Comparison of ENCODE assay signal across 8 mouse cellular contexts in the genomic region with DNA sequence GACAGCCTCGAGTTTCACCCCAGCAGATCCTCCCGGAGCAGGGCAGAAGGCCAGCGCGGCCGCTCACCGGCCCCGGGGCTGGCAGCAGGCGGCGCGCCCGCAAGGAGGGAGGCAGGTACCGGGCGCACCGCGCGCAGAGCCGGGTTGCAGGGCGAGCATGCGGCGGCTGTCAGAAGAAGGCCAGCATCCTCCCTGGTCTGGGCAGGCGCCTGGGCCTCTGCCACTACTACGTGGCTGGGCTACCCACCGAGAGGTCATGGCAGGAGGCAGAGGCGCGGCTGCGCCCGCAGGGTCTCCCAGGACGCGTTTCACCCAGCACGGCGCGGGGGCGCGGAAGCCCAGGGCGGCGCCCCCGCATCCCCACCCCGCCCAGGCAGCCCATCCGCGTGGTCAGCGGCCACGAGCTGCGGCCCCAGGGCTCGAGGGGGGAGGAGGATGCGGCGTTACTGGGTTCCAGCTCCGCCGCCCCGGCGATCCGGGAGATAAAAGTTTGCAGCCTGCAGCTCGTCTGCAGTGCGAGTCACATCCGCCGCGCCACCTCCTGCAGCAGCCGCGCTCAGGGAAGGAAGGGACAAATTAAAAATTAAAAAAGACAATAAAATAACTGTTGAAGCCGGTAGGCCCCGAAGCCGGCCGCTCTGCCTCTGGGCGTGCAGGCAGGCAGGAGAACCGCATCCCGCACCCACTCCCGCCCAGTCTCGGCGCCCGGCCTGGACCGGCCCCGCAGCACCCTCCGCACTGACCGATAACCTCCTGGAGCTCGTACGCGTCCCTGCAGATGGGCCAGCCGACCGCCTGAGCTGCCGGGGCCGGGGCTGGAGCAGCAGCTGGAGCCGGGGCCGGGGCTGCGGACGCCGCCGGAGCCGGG. TPM values are rescaled to one million over a fixed set of nuclear protein-coding genes. Genes with fewer than 3 reads are reported as not detected.
A peak's percentile ranks its signal among the peaks of the same experiment; 100 is the strongest.
DNase-seq lines count a peak whose midpoint lies in the region; ATAC-seq and TF ChIP-seq lines count a peak whose summit lies in the region.

No protein-coding gene starts in this region.

- H3K36me3 ChIP-seq in C2C12 (ENCODE audit: control insufficient read depth, insufficient read depth), result no peaks in the 10 kb centered on the region
- no peaks in the 10 kb centered on the region for H3K36me3 ChIP-seq in heart, embryonic 12.5 days
- H3K36me3 ChIP-seq in kidney, embryonic 14.5 days (ENCODE audit: control insufficient read depth, insufficient read depth, low read length), result no peaks in the 10 kb centered on the region
- no peaks in the 10 kb centered on the region for H3K36me3 ChIP-seq in limb, embryonic 15.5 days
- no peaks in the 10 kb centered on the region for H3K36me3 ChIP-seq in midbrain, embryonic 15.5 days (replicated peaks)

- no peaks in the 10 kb centered on the region for H3K79me2 ChIP-seq in C2C12 (ENCODE audit: control insufficient read depth, insufficient read depth)

- peak; percentile 33 to 36 for DNase-seq in adrenal gland, postnatal 4 days (ENCODE audit: low spot score in 2 of 2)
- peak; percentile 8 to 35 for DNase-seq in spleen, postnatal 10 days (ENCODE audit: low spot score in 2 of 2)

- no peak for TF ChIP-seq POLR2A in embryonic fibroblast, embryonic 13.5 days (IDR thresholded peaks at IDR 0.05; ENCODE audit: low read depth, low read length)

- H3K27ac ChIP-seq in embryonic fibroblast, embryonic 13.5 days (ENCODE audit: insufficient read depth, low read length), result 0 out of 2 replicates have a peak overlapping the region, but pooled peaks have one; percentile 8
- H3K27ac ChIP-seq in heart, embryonic 12.5 days (ENCODE audit: poor library complexity, severe bottlenecking), result peak overlapping the region; percentile 98
- H3K27ac ChIP-seq in kidney, embryonic 14.5 days (ENCODE audit: low read depth, low read length), result peak overlapping the region; percentile 87
- H3K27ac ChIP-seq in limb, embryonic 15.5 days, result peak overlapping the region; percentile 90
- peak overlapping the region; percentile 94 for H3K27ac ChIP-seq in midbrain, embryonic 15.5 days

- peaks cover 4% of the 10 kb centered on the region for H3K4me1 ChIP-seq in embryonic fibroblast, embryonic 13.5 days (ENCODE audit: control insufficient read depth, insufficient read depth, low read length)
- peaks cover 35% of the 10 kb centered on the region for H3K4me1 ChIP-seq in heart, embryonic 12.5 days (replicated peaks)
- peaks cover 18% of the 10 kb centered on the region for H3K4me1 ChIP-seq in kidney, embryonic 14.5 days (ENCODE audit: control insufficient read depth, insufficient read depth, low read length)
- peaks cover 24% of the 10 kb centered on the region for H3K4me1 ChIP-seq in limb, embryonic 15.5 days
- H3K4me1 ChIP-seq in midbrain, embryonic 15.5 days, result peaks cover 23% of the 10 kb centered on the region

- peak overlapping the region; percentile 74 for H3K4me2 ChIP-seq in heart, embryonic 12.5 days
- peak overlapping the region; percentile 94 for H3K4me2 ChIP-seq in kidney, embryonic 14.5 days (replicated peaks; ENCODE audit: low read depth, low read length)
- H3K4me2 ChIP-seq in limb, embryonic 15.5 days, result peak overlapping the region; percentile 95
- peak overlapping the region; percentile 89 for H3K4me2 ChIP-seq in midbrain, embryonic 15.5 days

- peak overlapping the region; percentile 99 for H3K9ac ChIP-seq in heart, embryonic 12.5 days
- peak overlapping the region; percentile 91 for H3K9ac ChIP-seq in kidney, embryonic 14.5 days (ENCODE audit: low read depth, low read length)
- H3K9ac ChIP-seq in limb, embryonic 15.5 days, result peak overlapping the region; percentile 76
- peak overlapping the region; percentile 91 for H3K9ac ChIP-seq in midbrain, embryonic 15.5 days

- peaks cover 3% of the 10 kb centered on the region for H3K27me3 ChIP-seq in C2C12 (ENCODE audit: control insufficient read depth, insufficient read depth, insufficient read length)
- H3K27me3 ChIP-seq in heart, embryonic 12.5 days (replicated peaks), result no peaks in the 10 kb centered on the region
- H3K27me3 ChIP-seq in kidney, embryonic 14.5 days (ENCODE audit: control insufficient read depth, insufficient read depth, low read length), result no peaks in the 10 kb centered on the region
- H3K27me3 ChIP-seq in limb, embryonic 15.5 days, result no peaks in the 10 kb centered on the region
- no peaks in the 10 kb centered on the region; the same call in 1 of the 2 replicates for H3K27me3 ChIP-seq in midbrain, embryonic 15.5 days (replicated peaks)

- peaks cover 1% of the 10 kb centered on the region for H3K79me3 ChIP-seq in C2C12 (ENCODE audit: low read depth)

- H3ac ChIP-seq in C2C12 (ENCODE audit: control insufficient read depth, insufficient read length, low read depth), result peak overlapping the region; percentile 77

- under 1% methylated on average over 70 of the region's 87 CpGs for WGBS in heart, embryonic 12.5 days
- WGBS in kidney, embryonic 14.5 days, result under 1% methylated on average over 78 of the region's 87 CpGs
- under 1% methylated on average over 80 of the region's 87 CpGs for WGBS in limb, embryonic 15.5 days
- under 1% methylated on average over 83 of the region's 87 CpGs for WGBS in midbrain, embryonic 15.5 days

- H3K9me3 ChIP-seq in heart, embryonic 12.5 days (replicated peaks), result no peaks in the 10 kb centered on the region
- H3K9me3 ChIP-seq in kidney, embryonic 14.5 days (ENCODE audit: control insufficient read depth, low read length), result no peaks in the 10 kb centered on the region
- H3K9me3 ChIP-seq in limb, embryonic 15.5 days, result no peaks in the 10 kb centered on the region
- no peaks in the 10 kb centered on the region for H3K9me3 ChIP-seq in midbrain, embryonic 15.5 days

- peak; percentile 57 for ATAC-seq in heart, embryonic 12.5 days (ENCODE audit: insufficient number of reproducible peaks, low FRiP score)
- peak; percentile 78 for ATAC-seq in kidney, embryonic 14.5 days (ENCODE audit: low FRiP score, low TSS enrichment)
- peak; percentile 56 for ATAC-seq in limb, embryonic 15.5 days (ENCODE audit: insufficient number of reproducible peaks, low FRiP score, low TSS enrichment, low read depth)
- peak; percentile 82 for ATAC-seq in midbrain, embryonic 15.5 days (replicated peaks)

- no peak for TF ChIP-seq CTCF in C2C12 (IDR thresholded peaks at IDR 0.05; ENCODE audit: control insufficient read depth, insufficient read depth, insufficient read length)
- TF ChIP-seq CTCF in embryonic fibroblast, embryonic 13.5 days (IDR thresholded peaks at IDR 0.05; ENCODE audit: borderline replicate concordance, insufficient read depth, low read length), result no peak

- peak overlapping the region; percentile 46 for H3K4me3 ChIP-seq in C2C12 (ENCODE audit: insufficient read depth, poor library complexity, severe bottlenecking)
- peak overlapping the region; percentile 89 for H3K4me3 ChIP-seq in embryonic fibroblast, embryonic 13.5 days (ENCODE audit: insufficient read depth, low read length)
- H3K4me3 ChIP-seq in heart, embryonic 12.5 days, result peak overlapping the region; percentile 98
- H3K4me3 ChIP-seq in kidney, embryonic 14.5 days (ENCODE audit: low read length), result peak overlapping the region; percentile 91
- peak overlapping the region; percentile 90 for H3K4me3 ChIP-seq in limb, embryonic 15.5 days
- H3K4me3 ChIP-seq in midbrain, embryonic 15.5 days, result peak overlapping the region; percentile 99

TF ChIP-seq in C2C12, 6 proteins besides CTCF, POLR2A, EP300 and RAD21:
- TF ChIP-seq MYOD1 (IDR thresholded peaks at IDR 0.05; ENCODE audit: control insufficient read depth, insufficient read length, low read depth) (no peak), USF1 (IDR thresholded peaks at IDR 0.05; ENCODE audit: low read depth) (no peak), MYOG (IDR thresholded peaks at IDR 0.05; ENCODE audit: control insufficient read depth, extremely low read depth, insufficient read length) (no peak), CEBPB (IDR thresholded peaks at IDR 0.05; ENCODE audit: low read depth) (no peak), MAX (IDR thresholded peaks at IDR 0.05) (no peak), FOSL1 (IDR thresholded peaks at IDR 0.05; ENCODE audit: insufficient read depth, low read length, poor library complexity, severe bottlenecking) (no peak)

RNA-seq across cellular contexts. Expression of a gene that starts 0.9 kb away (rescaled TPM):
- polyA plus RNA-seq in C2C12 (2012; fragmentation: generic; extraction: Trizol), result 11.3 TPM
- total RNA-seq in adrenal gland, postnatal 4 days (2021), result 10 to 100 TPM; 94.9 to 96.1 TPM
- polyA plus RNA-seq in embryonic fibroblast, embryonic 13.5 days (2011; ENCODE audit: insufficient read length, low read depth, missing spikeins), result 26.3 and 26.4 TPM in 2 replicates
- polyA plus RNA-seq in heart, embryonic 12.5 days (2016; fragmentation: Nextera tagmentation; extraction: Ambion mirVana), result 75.5 and 77.2 TPM in 2 replicates
- 20.7 and 30.0 TPM in 2 replicates for polyA plus RNA-seq in kidney, embryonic 14.5 days (2014; fragmentation: Nextera tagmentation; extraction: Ambion mirVana)
- 12.5 and 14.0 TPM in 2 replicates for polyA plus RNA-seq in limb, embryonic 15.5 days (2015; fragmentation: Nextera tagmentation; extraction: Ambion mirVana)
- 22.7 and 24.6 TPM in 2 replicates for polyA plus RNA-seq in midbrain, embryonic 15.5 days (2015; fragmentation: Nextera tagmentation; extraction: Ambion mirVana)

Comparison
In these comparisons a context has a peak if more than half of its experiments do, and no peak if none do; other contexts are left out.
1. Peak in every context shown above with its lines: DNase-seq, ATAC-seq, H3K4me3 ChIP-seq and H3K27ac ChIP-seq.
2. H3K4me3 ChIP-seq: peak in every context shown above with its lines; median percentile 99 in midbrain, embryonic 15.5 days; 98 in heart, embryonic 12.5 days; 91 in kidney, embryonic 14.5 days; 90 in limb, embryonic 15.5 days; 89 in embryonic fibroblast, embryonic 13.5 days; 46 in C2C12.
3. H3K27ac ChIP-seq: peak in every context shown above with its lines; median percentile 98 in heart, embryonic 12.5 days; 94 in midbrain, embryonic 15.5 days; 90 in limb, embryonic 15.5 days; 87 in kidney, embryonic 14.5 days; 8 in embryonic fibroblast, embryonic 13.5 days.